Mouse (Mus musculus) MEL (cell line): Measurements from ENCODE around the gene Mydgf. TPM values are rescaled to one million over a fixed set of nuclear protein-coding genes. Genes with fewer than 3 reads are reported as not detected.

ENCODE experiments used
- DNase-seq: peaks from one replicate; pipeline ENCODE4 v3.0.0; 2011; ENCODE audit warnings: low read depth, low spot score
- H3K27ac ChIP-seq: 2 replicates; pipeline ENCODE4 v1.5.1; 2012; ENCODE audit warnings: low read depth, mild to moderate bottlenecking, control low read depth, low read length, moderate library complexity; ENCODE audit not compliant: control insufficient read depth
- H3K27me3 ChIP-seq, 2 experiments: fragments of 150-350 bp in 1 of 2; sonication (generic) in 1 of 2; 2 replicates each; pipeline ENCODE4 v1.6.1; 2012; ENCODE audit warnings: low read length in 2 of 2, mild to moderate bottlenecking in 2 of 2, improper control_type of control experiment in 1 of 2, moderate library complexity in 1 of 2; ENCODE audit not compliant: insufficient read depth in 2 of 2, control insufficient read depth in 1 of 2
- H3K36me3 ChIP-seq, 2 experiments: 2 replicates each; pipeline ENCODE4 v1.6.1; 2012 to 2014; ENCODE audit warnings: low read length in 2 of 2, improper control_type of control experiment in 1 of 2, inconsistent platforms in 1 of 2, mild to moderate bottlenecking in 1 of 2; ENCODE audit not compliant: insufficient read depth in 2 of 2, control insufficient read depth in 1 of 2
- H3K4me1 ChIP-seq, 2 experiments: fragments of 150-350 bp in 1 of 2; sonication (generic) in 1 of 2; 2 replicates each; pipeline ENCODE4 v1.6.1; 2012; ENCODE audit warnings: low read length in 2 of 2, improper control_type of control experiment in 1 of 2, mild to moderate bottlenecking in 1 of 2; ENCODE audit not compliant: insufficient read depth in 2 of 2, control insufficient read depth in 1 of 2
- H3K4me3 ChIP-seq, 2 experiments: fragments of 150-350 bp in 1 of 2; sonication (generic) in 1 of 2; 2 replicates each; pipeline ENCODE4 v1.5.1; 2012; ENCODE audit warnings: low read depth in 2 of 2, low read length in 2 of 2, mild to moderate bottlenecking in 2 of 2, moderate library complexity in 2 of 2, control low read depth in 1 of 2, improper control_type of control experiment in 1 of 2; ENCODE audit not compliant: control insufficient read depth in 1 of 2, insufficient read depth in 1 of 2
- H3K79me2 ChIP-seq: 2 replicates; pipeline ENCODE4 v1.6.1; 2012; ENCODE audit warnings: mild to moderate bottlenecking, low read length, moderate library complexity; ENCODE audit not compliant: control insufficient read depth, poor library complexity, insufficient read depth
- H3K9ac ChIP-seq: 2 replicates; pipeline ENCODE4 v1.6.1; 2012; ENCODE audit warnings: low read depth, mild to moderate bottlenecking, control low read depth, low read length, moderate library complexity; ENCODE audit not compliant: control insufficient read depth, poor library complexity, severe bottlenecking
- H3K9me3 ChIP-seq: fragments of 150-350 bp; sonication (generic); replicated peaks from 2 replicates; pipeline ENCODE4 v1.6.1; 2012; ENCODE audit warnings: mild to moderate bottlenecking, low read length, improper control_type of control experiment, moderate library complexity; ENCODE audit not compliant: insufficient read depth
- BHLHE40 ChIP-seq: IDR thresholded peaks from 2 replicates; pipeline ENCODE4 v1.6.1; 2012; ENCODE audit warnings: low read depth, mild to moderate bottlenecking, inconsistent platforms, low read length, improper control_type of control experiment, borderline replicate concordance
- CHD1 ChIP-seq: IDR thresholded peaks from 2 replicates; pipeline ENCODE4 v1.6.1; 2012; ENCODE audit warnings: low read depth, mild to moderate bottlenecking, inconsistent platforms, low read length, improper control_type of control experiment
- CHD2 ChIP-seq: IDR thresholded peaks from 2 replicates; pipeline ENCODE4 v1.6.1; 2011; ENCODE audit warnings: low read length, improper control_type of control experiment
- CTCF ChIP-seq, 3 experiments: IDR thresholded peaks in 2 of 3; conservative IDR thresholded peaks in 1 of 3; 2 replicates each; pipeline ENCODE4 v1.5.1; 2011 to 2012; ENCODE audit warnings: low read length in 3 of 3, low read depth in 2 of 3, mild to moderate bottlenecking in 2 of 3, improper control_type of control experiment in 1 of 3, inconsistent platforms in 1 of 3, mixed read lengths in 1 of 3, moderate library complexity in 1 of 3; ENCODE audit not compliant: control insufficient read depth in 1 of 3, insufficient read depth in 1 of 3, poor library complexity in 1 of 3, severe bottlenecking in 1 of 3
- E2F4 ChIP-seq: IDR thresholded peaks from 2 replicates; pipeline ENCODE4 v1.6.1; 2011; ENCODE audit warnings: low read depth, low read length, improper control_type of control experiment, borderline replicate concordance
- EP300 ChIP-seq, 2 experiments: IDR thresholded peaks; 2 replicates each; pipeline ENCODE4 v1.6.1; 2011; ENCODE audit warnings: improper control_type of control experiment in 2 of 2, low read length in 2 of 2, low read depth in 1 of 2, mild to moderate bottlenecking in 1 of 2
- GATA1 ChIP-seq: IDR thresholded peaks from 2 replicates; pipeline ENCODE4 v1.6.1; 2011; ENCODE audit warnings: low read depth, low read length, improper control_type of control experiment
- JUND ChIP-seq: IDR thresholded peaks from 2 replicates; pipeline ENCODE4 v1.6.1; 2011; ENCODE audit warnings: low read depth, mild to moderate bottlenecking, improper control_type of control experiment, low read length
- MAFK ChIP-seq: IDR thresholded peaks from 2 replicates; pipeline ENCODE4 v1.6.1; 2011; ENCODE audit warnings: low read depth, mild to moderate bottlenecking, low read length, improper control_type of control experiment, borderline replicate concordance
- MAX ChIP-seq: IDR thresholded peaks from 2 replicates; pipeline ENCODE4 v1.6.1; 2011; ENCODE audit warnings: low read length, improper control_type of control experiment
- NRF1 ChIP-seq: IDR thresholded peaks from 2 replicates; pipeline ENCODE4 v1.6.1; 2014; ENCODE audit warnings: low read depth, mild to moderate bottlenecking, inconsistent platforms, low read length, improper control_type of control experiment, moderate library complexity; ENCODE audit not compliant: poor library complexity, insufficient read depth, severe bottlenecking
- POLR2AphosphoS2 ChIP-seq: IDR thresholded peaks from 2 replicates; pipeline ENCODE4 v1.6.1; 2011; ENCODE audit warnings: low read length, improper control_type of control experiment
- POLR2AphosphoS5 ChIP-seq: IDR thresholded peaks from 2 replicates; pipeline ENCODE4 v1.6.1; 2012; ENCODE audit warnings: low read depth, borderline replicate concordance, mild to moderate bottlenecking, inconsistent platforms, low read length, moderate library complexity, mixed read lengths
- RAD21 ChIP-seq: IDR thresholded peaks from 2 replicates; pipeline ENCODE4 v1.6.1; 2011; ENCODE audit warnings: mild to moderate bottlenecking, low read depth, low read length, improper control_type of control experiment
- SIN3A ChIP-seq: IDR thresholded peaks from 2 replicates; pipeline ENCODE4 v1.6.1; 2012; ENCODE audit warnings: low read length, improper control_type of control experiment, inconsistent platforms
- TAL1 ChIP-seq: IDR thresholded peaks from 2 replicates; pipeline ENCODE4 v1.6.1; 2012; ENCODE audit warnings: mild to moderate bottlenecking, inconsistent platforms, low read length, moderate library complexity, mixed read lengths
- TCF12 ChIP-seq: IDR thresholded peaks from 2 replicates; pipeline ENCODE4 v1.6.1; 2014; ENCODE audit warnings: low read depth, mild to moderate bottlenecking, inconsistent platforms, low read length, improper control_type of control experiment, moderate library complexity
- UBTF ChIP-seq: IDR thresholded peaks from 2 replicates; pipeline ENCODE4 v1.6.1; 2012; ENCODE audit warnings: low read depth, mild to moderate bottlenecking, inconsistent platforms, low read length, improper control_type of control experiment, moderate library complexity, borderline replicate concordance; ENCODE audit not compliant: insufficient read depth
- USF1 ChIP-seq: IDR thresholded peaks from 2 replicates; pipeline ENCODE4 v1.6.1; 2014; ENCODE audit warnings: low read depth, mild to moderate bottlenecking, inconsistent platforms, low read length, improper control_type of control experiment, moderate library complexity
- ZC3H11A ChIP-seq: IDR thresholded peaks from 2 replicates; pipeline ENCODE4 v1.6.1; 2012; ENCODE audit warnings: low read depth, mild to moderate bottlenecking, inconsistent platforms, low read length, improper control_type of control experiment
- ZNF384 ChIP-seq: IDR thresholded peaks from 2 replicates; pipeline ENCODE4 v1.6.1; 2012; ENCODE audit warnings: low read depth, mild to moderate bottlenecking, inconsistent platforms, low read length, improper control_type of control experiment
- polyA plus RNA-seq, 2 experiments: library from polyadenylated mRNA; stranded (reverse) in 1 of 2; unstranded in 1 of 2; fragments of >175 nt in 1 of 2; fragments of >200 nt in 1 of 2; gene quantifications; 2 replicates each; pipeline versions ENCODE4 v1.2.1 to v1.2.4; 2012; ENCODE audit warnings: low replicate concordance in 2 of 2, low read depth in 1 of 2; ENCODE audit not compliant: insufficient read length in 2 of 2, insufficient read depth in 1 of 2, missing spikeins in 1 of 2
- total RNA-seq: library from RNA; depleted of rRNA; stranded (reverse); fragments of 300-350 nt; gene quantifications from 2 replicates; pipeline ENCODE4 v1.2.3, GENCODE M21; 2012

The Mydgf gene
- total and polyA plus RNA-seq, 3 experiments, result 117 to 137 TPM; not detected in 1

DNA sequence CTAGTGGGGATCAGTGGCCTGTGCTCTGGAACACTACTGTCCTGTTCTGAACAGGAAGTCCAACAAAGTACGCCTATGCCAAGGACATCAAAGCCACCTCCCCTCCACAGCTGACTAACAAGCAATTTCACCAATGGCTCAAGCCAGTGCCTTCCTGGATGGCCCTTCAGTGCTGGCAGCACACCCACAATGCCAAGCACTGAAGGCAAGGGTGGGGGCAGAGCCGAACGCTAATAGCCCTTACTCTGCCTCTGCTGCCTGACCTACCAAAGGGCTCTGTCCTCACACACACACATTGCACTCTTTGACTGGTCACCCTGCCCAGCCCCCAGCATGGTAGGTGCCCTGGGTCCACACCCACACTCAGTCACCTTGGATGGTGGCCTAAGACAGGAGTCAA lies 25.1 kb upstream of the Mydgf start:
- Histone ChIP-seq H3K4me3 (no peak overlapping the region), H3K9me3 (no peaks in the 10 kb centered on the region), H3K27me3 (no peaks in the 10 kb centered on the region), H3K4me1 (no peaks in the 10 kb centered on the region), H3K9ac (no peak overlapping the region), H3K27ac (no peak overlapping the region)
- TF ChIP-seq GATA1 (no peak), TCF12 (no peak), USF1 (no peak), RAD21 (no peak), MAX (no peak), NRF1 (no peak), JUND (no peak), UBTF (no peak), CHD2 (no peak), ZNF384 (no peak), POLR2AphosphoS5 (no peak), BHLHE40 (no peak), SIN3A (no peak), CHD1 (no peak), MAFK (no peak), CTCF (IDR thresholded peaks at IDR 0.05 in 2 of 3, conservative IDR thresholded peaks at IDR 0.05 in 1 of 3; ENCODE audit: control insufficient read depth in 1 of 3, insufficient read depth in 1 of 3, low read depth in 2 of 3, low read length in 3 of 3, poor library complexity in 1 of 3, severe bottlenecking in 1 of 3) (no peak)
- TF ChIP-seq, all 39 proteins: peak for 0
- Histone ChIP-seq H3K79me2 (no peaks in the 10 kb centered on the region), H3K36me3 (peaks cover 0 to 2% of the 10 kb centered on the region in 2 experiments; a peak in 1 of 4 replicates)
- DNase-seq, result no peak

DNA sequence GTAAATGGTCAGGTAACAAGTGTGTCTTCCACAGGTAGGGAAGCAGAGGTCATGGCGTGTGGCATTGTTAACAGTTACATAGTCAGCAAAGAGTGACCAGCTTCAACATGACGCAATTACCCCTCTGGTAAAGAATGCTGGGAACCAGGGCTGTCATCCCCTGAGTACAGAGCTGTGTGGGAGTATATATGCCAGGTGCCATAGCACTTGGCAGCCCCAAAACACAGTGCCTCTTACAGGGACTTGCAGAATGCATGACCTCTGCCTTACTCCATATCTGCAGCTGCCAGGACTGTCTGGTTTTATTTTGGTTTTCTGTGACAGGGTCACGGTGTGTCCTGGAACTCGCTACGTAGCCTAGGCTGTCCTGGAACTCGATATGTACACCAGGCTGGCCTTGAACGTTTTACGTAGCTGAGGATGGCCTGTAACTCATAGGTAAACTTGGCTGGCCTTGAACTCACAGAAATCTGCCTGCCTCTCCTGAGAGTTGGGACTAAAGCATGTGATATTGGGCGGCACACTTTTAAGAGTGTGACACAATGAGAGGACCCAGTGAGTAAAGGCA lies 24.3 kb upstream of the Mydgf start:
- Histone ChIP-seq H3K9me3 (no peaks in the 10 kb centered on the region), H3K79me2 (no peaks in the 10 kb centered on the region), H3K4me3 (no peak overlapping the region), H3K27ac (no peak overlapping the region), H3K27me3 (no peaks in the 10 kb centered on the region)
- no peak for DNase-seq
- TF ChIP-seq POLR2AphosphoS2 (no peak), ZC3H11A (no peak), EP300 (IDR thresholded peaks at IDR 0.05; ENCODE audit: low read depth in 1 of 2, low read length in 2 of 2) (no peak), CHD1 (no peak), NRF1 (no peak), MAFK (no peak), CTCF (IDR thresholded peaks at IDR 0.05 in 2 of 3, conservative IDR thresholded peaks at IDR 0.05 in 1 of 3; ENCODE audit: control insufficient read depth in 1 of 3, insufficient read depth in 1 of 3, low read depth in 2 of 3, low read length in 3 of 3, poor library complexity in 1 of 3, severe bottlenecking in 1 of 3) (no peak), UBTF (no peak), ZNF384 (no peak), MAX (no peak), TAL1 (no peak), E2F4 (no peak)
- TF ChIP-seq, all 39 proteins: peak for 0
- no peaks in the 10 kb centered on the region for H3K4me1 ChIP-seq
- H3K9ac ChIP-seq, result no peak overlapping the region
- peaks cover 0 to 2% of the 10 kb centered on the region in 2 experiments; a peak in 1 of 4 replicates for H3K36me3 ChIP-seq
